Mouse (Mus musculus) G1E (cell line): Measurements from ENCODE around the gene Rnf141.

Source experiments
- CTCF ChIP-seq: IDR thresholded peaks from 2 replicates; pipeline ENCODE4 v1.5.1; 2012; ENCODE audit warnings: low read depth, low read length, inconsistent platforms, mixed read lengths
- POLR2AphosphoS5 ChIP-seq: IDR thresholded peaks from 2 replicates; pipeline ENCODE4 v1.6.1; 2012; ENCODE audit warnings: low read depth, low read length, inconsistent platforms; ENCODE audit not compliant: insufficient replicate concordance

- TF ChIP-seq CTCF (no peak), POLR2AphosphoS5 (no peak)
Observed at GRCm38 (mm10) chr7:110851541-110852203, 7.4 kb upstream of the Rnf141 start.
